Mouse (Mus musculus) cerebellum, adult (tissue): ENCODE data around the gene Slc25a35.
"Not testable (repeated sequence)": the region's sequence is repeated elsewhere in the genome, so short reads cannot be mapped to it uniquely, and the experiment has no call there.

Experiments used
- ATAC-seq: cut with Nextera tagmentation; 2 replicates; pipeline ENCODE4 v1.9.2; 2017; ENCODE audit warnings: mild to moderate bottlenecking, moderate library complexity, mixed read lengths; ENCODE audit not compliant: insufficient number of reproducible peaks, low FRiP score, low TSS enrichment

Gene Slc25a35

DNA sequence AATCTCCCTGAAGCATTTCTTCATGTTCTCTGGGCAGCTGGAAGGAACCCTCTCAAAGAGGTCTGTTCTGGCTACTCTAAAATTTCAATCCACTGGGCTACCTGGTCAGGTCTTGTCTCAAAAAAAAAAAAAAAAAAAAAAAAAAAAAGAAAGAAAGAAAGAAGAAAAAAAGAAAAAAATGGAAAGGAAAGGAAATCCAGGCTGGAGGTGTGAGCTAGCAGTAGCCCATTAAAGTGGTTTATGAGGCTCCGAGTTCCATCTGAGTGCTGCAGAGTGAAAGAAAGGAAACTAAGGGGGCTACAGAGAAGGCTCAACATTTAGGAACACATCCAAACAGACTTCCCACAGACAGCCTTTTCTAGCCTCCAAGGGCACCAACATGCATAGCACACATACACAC lies 10.0 kb upstream of the Slc25a35 start:
- no peak for ATAC-seq

DNA sequence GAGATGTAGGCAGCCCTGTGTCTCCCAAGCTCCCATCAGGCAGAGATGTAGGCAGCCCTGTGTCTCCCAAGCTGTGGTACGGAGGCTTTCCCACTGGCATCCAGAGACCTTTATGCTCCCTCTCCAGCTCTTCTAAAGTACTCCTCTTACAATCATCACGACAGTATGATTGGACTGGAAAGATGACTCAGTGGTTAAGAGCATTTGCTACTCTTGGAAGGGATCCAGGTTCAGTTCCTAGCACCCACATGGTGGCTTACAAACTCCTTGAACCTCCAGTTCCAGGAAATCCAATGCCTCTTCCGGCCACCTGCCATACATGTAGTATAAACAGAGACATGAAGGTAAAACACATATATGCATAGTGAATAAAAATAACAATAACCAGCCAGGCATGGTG lies 6.3 kb upstream of the Slc25a35 start:
- no peak for ATAC-seq

DNA sequence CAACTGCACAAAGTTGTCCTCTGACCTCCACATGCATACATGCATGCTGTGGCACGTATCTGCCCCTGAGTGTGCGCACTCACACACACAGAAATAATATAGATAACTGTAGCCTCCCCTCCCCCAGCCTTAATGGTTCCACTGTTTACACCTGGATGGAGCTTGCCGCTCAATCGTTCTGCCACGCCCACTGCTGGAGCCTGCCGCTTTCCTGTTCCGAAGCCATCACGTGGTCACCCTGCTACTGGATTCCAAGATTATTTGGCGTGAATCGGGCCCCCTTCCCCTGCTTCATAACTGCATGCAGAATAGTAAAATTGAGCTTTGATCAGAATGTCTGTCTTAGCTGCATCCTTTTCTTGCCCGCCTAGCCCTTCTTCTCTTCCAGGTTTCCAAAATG lies 5.8 kb upstream of the Slc25a35 start:
- ATAC-seq = not testable (repeated sequence)

DNA sequence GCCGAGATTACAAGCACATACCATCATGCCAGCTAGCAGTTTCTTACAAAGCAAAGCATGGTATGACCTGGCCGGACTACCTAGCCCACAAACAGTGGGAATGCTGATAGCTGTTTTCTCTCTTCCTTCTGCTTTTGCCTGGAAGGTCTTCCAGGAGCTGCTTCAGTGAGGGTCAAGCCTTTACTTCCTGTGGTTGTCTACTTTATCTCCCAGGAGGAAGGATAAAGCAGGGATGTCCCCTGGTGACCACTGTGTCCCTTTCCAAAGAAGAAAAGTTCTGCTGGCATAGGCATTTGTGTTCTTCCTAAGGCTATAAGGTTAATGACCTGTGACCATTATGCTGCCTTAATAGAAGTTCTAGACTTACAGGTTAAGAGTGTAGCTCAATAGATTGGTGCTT lies 4.5 kb upstream of the Slc25a35 start:
- no peak for ATAC-seq

DNA sequence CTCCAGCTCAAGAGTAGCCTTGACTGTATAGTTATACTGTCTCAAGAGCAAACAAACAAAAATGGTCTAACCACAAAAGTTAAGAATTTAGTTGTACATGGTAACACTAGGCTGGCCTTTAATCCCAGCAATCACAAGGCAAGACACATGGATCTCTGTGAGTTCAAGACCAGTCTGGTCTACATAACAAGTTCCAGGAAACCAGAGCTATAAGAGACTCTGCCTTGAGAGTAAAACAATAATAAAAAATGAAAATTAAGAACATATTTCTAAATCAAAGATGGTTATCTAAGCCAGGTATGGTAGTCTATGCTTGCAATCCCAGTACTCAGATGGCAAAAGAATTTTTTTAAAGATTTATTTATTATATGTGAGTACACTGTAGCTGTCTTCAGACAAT lies 2.9 kb upstream of the Slc25a35 start:
- no peak for ATAC-seq

DNA sequence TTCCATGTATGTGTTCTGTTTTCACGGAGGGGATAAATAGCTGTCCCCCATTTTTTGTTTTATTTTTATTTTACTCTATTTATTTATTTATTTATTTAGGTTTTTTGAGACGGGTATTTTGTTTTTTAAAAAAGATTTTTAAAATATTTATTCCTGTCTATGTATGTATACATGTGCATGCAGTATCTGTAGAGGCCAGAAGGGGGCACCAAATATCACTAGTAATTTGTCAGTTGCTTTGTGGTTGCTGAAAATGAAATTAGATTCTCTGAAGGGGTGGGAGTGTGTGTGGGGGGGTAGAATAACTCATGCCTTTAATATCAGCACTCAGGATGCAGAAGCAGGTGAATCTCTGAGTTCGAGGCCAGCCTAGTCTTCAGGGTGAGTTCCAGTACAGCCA lies 2.1 kb upstream of the Slc25a35 start:
- no peak for ATAC-seq

DNA sequence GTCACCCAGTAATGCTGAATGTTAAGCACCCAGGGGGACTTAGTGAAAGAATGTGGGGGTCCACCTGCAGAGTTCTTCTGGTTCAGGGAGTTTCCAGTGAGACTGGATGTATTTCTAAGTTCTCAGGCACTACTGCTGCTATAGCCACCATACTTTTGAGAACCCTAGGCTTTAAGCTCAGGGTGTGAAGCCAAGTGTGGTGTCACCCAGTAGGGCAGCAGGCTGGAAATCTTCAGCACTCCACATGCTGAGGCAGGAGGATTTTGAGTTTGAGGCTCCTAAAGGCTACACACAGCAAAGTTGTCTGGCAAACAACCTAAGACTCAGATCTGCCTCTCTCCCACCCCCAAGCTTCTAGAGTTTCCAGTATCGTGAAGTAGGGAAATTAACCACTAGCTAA lies 1.4 kb upstream of the Slc25a35 start:
- no peak for ATAC-seq

DNA sequence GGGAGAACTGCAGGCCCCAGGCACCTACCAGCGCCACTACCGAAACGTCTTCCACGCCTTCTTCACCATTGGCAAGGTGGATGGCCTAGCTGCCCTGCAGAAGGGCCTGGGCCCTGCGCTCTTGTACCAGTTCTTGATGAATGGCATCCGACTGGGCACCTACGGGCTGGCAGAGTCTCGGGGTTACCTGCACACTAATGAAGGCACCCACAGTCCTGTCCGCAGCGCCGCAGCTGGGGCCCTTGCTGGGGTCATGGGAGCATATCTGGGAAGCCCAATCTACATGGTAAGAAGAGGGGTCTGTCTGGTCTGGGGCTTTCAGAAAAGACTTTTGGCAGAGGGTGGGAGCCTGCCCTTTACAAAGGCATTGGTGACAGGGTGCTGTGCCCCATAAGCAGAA lies 821 bp downstream of the Slc25a35 start:
- ATAC-seq = no peak

DNA sequence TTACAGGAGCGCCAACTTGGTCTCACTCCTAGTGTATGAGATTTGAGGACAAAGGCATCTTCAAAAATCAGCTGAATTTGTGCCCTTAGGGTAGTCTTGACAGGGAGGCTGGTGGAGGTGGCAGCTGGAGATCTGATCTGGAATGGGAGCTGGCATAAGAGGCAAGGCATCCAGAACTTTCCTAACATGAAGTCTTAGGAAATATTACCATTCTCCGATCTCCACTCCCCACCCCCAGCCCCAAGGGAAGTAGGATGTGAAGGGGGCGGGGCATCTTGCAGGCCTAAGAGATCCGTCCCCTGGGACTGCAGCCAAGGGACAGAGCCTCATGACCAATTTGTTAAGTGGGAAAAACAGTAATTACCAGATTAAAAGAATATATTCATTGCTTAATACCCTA lies 2.3 kb downstream of the Slc25a35 start:
- ATAC-seq = no peak

DNA sequence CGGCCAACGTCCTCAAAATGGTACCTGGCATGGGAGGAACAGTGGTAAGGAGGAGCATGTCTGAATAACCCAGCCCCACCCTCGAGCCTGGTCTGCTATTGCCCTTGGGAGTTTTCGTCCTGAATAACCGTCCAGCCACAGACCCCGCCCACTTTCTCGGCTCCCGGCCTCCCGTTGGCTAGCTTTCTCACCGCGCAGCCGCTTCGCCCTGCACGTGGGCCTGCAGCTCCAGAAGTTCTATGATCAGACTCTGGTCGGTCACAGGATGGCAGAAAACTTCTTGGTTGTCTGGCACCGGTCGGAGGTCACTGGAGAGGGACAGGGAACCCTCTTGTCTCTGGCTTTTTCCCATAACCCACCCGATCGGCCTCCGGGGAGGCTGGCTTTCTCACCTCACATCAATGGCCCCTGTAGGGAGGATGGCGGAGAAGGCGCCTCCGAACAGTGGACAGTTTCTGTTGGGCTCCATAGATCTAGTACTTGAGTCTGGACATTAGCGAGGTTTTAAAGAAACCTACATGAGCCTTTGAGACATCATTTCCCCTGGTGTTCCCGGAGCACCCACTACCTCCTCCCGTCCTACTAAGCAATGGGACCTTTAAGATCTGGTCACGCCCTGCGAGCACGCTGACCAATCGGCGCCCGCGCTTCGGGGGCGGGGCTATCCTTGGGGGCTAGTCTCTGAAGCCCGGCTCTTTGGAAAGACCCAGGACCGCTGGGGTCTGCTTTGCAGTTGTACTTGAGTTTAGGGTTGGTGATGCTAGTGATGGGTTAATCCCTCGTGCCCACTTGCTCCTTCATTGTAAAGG lies 5.5 kb downstream of the Slc25a35 start:
- ATAC-seq = peak; percentile 90; the same call in 1 of the 2 replicates

DNA sequence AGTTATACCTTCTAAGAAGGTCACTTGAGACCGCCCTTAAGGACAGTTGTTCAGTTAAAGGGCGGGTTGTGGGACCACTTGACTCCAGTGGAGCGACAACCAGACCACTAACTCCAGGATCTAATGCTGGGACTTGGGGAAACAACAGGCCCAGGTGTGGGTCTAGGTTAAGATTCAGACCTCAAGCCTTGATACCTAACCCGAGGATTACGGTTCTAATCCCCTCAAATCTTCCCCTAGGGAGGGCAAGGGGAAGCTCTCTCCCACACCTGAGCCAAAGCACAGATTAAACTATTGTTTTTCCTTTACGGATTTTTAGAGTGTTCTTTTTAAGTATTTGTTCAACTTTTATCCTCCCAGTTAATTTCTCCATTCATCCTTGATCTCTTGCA lies 6.1 kb downstream of the Slc25a35 start:
- no peak for ATAC-seq

DNA sequence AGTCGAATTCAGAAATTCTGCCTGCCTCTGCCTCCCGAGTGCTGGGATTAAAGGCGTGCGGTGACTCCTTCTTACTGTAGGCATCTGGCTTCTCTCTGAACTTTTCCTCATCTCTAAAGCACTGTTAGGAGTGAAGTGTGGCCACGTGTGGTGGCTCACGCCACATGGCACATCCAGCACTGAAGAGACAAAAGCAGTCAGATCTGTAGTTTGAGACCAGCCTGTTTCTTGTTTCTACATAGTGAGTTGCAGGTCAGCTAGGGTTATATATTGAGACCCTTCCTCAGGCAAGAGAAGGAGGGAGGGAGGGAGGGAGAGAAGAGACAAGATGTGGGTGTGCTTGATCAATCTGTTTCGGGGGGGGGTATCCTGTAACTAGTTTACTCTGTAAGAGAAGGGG lies 7.2 kb downstream of the Slc25a35 start, which contains the start of gene Rangrf:
Gene Rangrf (minus strand): TSS at position 101 of the 400 bp plus-strand sequence.
- no peak for ATAC-seq

DNA sequence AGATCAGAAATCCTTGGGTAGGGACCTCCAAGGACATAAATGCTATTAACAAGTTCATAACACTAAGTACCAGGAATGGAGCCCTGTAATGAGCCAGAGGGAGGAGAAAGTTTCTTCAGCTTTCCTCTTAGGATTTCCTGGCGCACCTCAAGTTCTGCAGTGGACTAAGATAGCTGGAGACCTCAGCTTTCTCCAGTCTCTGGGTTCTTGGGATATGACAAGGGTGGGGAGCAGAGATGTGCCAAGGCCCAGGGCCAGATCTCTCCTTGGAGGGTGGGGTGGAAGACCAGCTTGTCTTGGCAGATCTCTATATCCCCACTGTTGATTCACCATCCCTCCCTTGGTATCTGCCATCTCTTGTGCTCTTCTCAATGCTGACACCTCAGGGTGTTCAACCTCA lies 7.7 kb downstream of the Slc25a35 start:
- ATAC-seq = no peak

DNA sequence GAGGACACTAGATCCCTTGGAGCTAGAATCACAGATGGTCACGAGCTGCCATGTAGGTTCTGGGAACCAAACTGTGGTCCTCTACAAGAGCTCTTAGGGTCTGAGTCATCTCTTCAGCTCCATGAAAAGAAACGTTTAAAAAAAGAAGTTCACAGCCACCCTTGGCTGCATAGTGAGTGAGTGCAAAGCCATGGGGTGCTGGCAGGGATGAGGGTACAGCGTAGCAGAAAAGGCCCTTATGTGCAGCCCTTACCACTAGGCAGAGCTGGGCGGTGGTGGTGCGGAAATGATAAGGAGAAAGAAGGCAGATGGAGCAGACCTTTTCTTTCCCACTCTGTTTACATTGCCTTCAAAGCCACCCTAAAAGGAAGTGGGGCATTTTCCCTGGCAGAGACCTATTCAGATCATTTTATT lies 11.4 kb downstream of the Slc25a35 start:
- ATAC-seq = no peak

DNA sequence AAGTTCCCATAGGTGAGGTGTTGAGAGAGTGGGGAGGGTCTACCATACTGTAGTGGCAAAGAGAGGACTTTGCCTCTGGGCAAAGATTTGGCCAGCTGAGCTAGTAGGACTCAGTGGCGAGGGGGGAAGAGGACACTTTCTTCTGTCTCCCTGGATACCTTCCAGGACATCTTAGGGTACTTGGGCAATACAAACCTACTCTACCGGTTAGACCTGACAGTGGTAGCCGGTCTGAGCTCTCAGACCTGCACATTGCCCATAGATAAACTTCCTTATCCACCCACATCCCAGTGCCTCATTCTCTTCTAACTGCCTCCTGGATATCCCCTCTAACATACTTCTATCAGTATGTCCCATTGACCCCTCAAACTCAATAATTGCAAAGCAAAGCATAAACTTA lies 13.0 kb downstream of the Slc25a35 start:
- no peak for ATAC-seq

DNA sequence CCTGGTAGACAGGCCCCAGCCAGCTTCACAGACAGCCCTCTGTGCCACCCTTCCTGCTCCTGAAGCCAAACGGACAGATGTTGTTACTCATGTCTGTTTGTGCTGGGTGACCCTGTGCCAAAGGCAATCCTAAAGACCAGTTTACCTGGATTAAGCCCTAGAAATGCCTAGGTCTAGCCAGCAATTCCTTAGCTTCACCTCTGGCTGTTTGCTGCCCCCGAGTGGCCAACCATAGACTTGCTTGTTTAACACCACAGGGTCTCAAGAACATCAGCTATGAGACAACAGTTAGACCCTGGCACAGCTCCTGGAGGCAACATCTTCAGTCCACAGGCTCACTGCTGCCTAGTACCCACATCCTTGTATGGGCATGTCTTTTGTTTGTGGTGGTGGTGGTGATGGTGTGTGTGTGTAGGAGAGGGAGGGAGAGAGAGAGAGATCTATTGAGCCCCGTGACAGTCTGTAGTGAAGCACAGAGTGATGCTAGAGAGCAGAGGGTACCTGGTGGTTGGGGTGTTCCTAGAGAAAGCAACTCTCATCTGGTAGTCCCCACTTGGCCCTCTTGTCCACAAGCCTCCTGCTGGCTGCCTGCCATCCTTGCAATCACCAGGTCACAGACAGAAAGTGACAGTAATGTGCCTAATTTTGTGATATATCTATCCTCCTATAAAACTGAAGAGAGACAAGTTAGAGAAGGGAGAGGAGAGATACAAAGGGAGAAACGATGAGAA lies 14.9 kb downstream of the Slc25a35 start:
- ATAC-seq = no peak; the same call in 1 of the 2 replicates

DNA sequence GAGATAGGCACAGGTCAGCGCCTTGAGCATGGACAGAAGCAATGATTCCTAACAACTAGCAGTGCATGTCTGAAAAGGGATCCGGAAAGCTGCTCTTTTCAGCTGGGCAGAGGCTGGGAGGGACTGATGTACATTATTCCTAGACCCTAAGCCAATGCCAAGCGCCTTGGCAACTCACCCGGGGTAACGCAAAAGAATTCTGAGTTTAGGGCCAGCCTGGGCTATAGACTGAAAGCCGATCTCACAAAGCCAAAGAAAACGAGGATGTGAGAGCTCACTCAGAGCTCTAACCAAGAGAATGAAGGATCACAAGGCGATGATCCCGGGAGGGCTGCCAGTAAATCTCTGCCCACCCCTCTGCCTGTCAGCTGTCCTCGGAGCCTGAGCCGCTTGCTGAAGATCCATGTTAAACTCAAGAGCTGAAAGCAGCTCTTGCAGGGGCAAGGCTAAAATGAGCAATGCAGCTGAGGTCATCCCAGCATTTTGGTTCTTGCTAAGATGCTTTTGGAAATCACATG lies 19.5 kb downstream of the Slc25a35 start:
- ATAC-seq = no peak

DNA sequence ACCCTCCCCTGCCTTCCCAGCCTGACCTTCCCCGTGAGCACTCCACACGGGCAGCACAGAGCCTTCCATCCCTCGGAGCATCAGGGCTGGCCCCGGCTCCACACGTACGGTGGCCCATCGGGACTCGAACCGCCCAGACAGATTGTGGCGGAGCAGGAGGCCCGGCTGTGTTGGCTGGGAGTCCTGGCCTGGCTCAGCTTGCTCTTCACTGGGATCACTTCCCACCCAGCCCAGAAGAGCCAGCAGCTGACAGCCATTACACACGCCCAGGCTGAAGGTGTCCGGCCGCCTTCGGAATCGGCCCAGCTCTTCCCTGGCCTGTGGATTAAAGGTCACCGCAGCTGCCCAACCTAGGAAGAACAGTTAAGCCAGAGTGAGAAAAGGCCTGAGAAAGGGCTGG lies 20.4 kb downstream of the Slc25a35 start:
- ATAC-seq = peak; percentile 49; the same call in 1 of the 2 replicates

DNA sequence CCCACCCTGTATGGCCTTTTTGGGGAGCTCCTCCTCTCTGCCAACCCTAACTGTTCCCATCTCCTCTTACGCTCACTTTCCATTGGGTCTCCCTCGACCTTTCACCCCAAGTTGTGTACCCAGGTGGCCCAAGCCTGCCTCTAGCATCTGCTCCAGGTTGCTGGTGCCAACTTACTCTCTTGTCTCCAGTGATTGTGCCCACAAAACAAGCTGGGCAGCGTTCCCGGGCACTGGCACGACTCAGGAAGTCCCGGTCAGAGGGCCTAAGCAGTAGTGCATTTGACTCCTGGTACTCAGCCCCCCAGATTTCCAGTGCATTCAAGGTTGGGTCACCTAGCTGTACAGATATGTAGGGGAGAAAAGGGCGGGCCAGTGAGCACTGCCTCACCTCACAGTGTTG lies 25.2 kb downstream of the Slc25a35 start:
- no peak for ATAC-seq

DNA sequence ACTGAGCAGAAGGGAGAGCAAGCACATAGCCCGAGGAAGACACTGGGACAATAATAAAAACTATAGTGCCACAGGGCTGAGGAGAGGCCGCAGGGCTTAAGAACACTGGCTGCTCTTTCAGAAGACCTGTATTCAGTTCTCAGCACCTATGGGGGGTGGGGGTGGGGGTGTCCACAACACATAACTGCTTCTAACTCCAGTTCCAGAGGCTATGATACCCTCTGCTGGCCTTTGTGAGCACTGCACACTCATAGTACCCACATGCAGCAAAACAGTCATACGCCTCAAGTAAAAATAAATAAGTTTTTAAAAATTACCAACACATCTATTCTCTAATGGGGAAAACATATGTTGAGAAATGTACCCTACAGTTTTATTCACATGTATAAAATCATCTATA lies 26.4 kb downstream of the Slc25a35 start:
- ATAC-seq = no peak

DNA sequence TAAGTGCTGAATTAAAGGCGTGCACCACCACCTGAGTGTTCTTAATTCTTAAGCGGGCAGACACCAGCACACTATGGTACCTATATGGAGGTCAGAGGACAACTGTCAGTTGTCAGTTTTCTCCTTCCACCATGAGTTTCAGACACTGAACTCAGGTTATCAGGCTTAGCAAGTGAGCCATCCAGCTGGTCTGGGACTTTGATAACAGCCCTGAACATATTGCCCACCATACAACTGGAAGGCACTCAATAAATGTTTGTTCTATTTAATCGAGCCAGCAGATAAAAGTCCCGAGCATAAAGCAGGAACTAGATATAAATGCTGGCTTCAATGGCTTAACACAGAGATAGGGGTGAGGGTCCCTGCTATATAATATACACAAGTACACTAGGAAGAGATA lies 29.1 kb downstream of the Slc25a35 start:
- ATAC-seq = no peak

DNA sequence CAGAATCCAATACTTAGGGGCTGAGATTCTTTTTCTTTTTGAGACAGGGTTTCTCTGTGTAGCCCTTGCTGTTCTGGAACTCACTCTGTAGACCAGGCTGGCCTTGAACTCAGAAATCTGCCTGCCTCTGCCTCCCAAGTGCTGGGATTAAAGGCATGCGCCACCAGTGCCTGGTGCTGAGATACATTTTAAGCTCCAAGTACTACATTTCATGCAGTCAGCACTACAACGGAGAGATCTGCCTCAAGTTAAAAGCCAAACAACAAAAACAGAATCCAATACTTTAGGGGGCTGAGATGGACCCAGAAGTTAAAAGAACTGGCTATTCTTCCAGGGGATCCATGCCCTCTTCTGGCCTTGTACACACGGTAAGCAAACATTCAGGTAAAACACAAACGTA lies 34.9 kb downstream of the Slc25a35 start:
- ATAC-seq = not testable (repeated sequence)
